Mouse (Mus musculus) G1E-ER4 (cell line): ENCODE data around the gene Bcl2l12. TPM values are rescaled to one million over a fixed set of nuclear protein-coding genes. Genes with fewer than 3 reads are reported as not detected.

ENCODE experiments used
- GATA1 ChIP-seq: IDR thresholded peaks from one replicate; pipeline ENCODE4 v1.8.0; 2012; ENCODE audit warnings: low read length, inconsistent platforms
- polyA plus RNA-seq: library from polyadenylated mRNA; stranded (reverse); fragments of >175 nt; gene quantifications from 2 replicates; pipeline ENCODE4 v1.2.3, GENCODE M21; 2012

Gene Bcl2l12
- polyA plus RNA-seq, 1 experiment, result 211 TPM

DNA sequence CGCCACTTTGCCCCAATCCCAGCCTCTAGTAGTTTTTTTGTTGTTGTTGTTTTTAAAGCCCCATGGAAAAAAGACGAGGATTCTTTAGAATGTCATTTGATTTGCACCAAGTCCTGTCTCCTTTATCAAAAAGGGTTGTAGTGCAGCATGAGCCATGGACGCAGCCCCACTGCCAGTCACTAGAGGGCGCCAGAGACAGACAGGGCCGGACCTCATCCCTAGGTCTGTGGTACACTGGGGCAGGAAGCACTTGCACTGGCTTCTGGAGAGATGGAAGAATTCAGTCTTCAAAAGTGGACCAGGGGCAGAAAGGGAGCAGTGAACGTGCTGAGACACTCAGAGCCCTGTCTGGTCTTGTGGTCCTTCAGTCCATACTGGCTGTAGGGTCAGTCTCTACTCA is 15.4 kb downstream of the Bcl2l12 start:
- TF ChIP-seq GATA1, result no peak

DNA sequence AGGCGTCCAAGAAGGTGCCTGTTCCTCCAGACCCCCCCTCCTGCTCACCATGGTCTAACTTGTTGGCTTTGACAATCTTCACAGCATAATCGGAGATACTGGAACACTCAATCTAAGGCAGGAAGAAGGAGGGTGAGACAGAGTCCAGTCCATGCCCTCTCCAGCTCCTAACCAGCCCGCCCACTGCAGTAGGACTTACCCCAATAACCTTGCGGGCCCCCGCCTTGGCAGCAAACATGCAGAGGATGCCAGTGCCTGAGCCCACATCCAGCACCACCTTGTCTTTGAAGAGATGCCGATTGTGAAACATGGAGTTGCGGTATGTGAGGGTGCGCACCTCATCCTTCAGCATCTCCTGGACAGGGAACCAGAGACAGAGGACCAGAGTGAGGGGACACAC is 17.0 kb downstream of the Bcl2l12 start:
- no peak for TF ChIP-seq GATA1

DNA sequence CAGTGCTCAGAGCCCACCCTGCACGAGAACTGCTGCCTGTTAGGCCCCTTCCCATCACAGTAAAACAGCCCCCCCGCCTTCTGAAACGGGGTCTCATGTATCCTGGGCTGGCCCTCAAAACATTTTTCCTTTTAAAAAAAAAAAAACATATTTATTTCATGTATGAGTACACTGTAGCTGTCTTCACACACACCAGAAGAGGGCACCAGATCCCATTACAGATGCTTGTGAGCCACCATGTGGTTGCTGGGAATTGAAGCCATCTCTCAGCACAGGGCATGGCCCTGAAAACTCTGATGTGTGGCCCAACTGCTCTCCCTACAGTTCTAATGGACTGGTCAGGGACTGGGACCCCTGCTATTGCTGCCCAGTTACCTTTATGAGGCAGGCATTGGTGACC is 20.2 kb downstream of the Bcl2l12 start:
- no peak for TF ChIP-seq GATA1

DNA sequence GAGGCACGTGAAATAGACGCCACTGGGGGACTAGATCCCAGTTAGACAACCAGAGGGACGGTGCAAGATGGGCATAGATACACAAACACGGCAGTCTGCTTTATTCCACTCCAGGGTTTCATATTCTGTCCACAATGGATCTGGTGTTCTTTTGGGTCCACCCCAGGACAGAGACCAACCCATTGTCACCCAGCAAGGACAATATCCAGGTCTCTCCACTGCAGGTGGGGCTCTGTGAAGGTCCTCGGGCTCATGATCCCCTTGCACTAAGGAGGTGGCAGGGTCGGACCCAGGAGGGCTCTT is 23.4 kb downstream of the Bcl2l12 start:
- TF ChIP-seq GATA1, result no peak

GRCm38 (mm10) chr7:44974383-44975116 is 24.0 kb downstream of the Bcl2l12 start, which contains the start of gene Cpt1c:
Cpt1c (minus strand) TSS chr7:44974851.
- TF ChIP-seq GATA1, result no peak

DNA sequence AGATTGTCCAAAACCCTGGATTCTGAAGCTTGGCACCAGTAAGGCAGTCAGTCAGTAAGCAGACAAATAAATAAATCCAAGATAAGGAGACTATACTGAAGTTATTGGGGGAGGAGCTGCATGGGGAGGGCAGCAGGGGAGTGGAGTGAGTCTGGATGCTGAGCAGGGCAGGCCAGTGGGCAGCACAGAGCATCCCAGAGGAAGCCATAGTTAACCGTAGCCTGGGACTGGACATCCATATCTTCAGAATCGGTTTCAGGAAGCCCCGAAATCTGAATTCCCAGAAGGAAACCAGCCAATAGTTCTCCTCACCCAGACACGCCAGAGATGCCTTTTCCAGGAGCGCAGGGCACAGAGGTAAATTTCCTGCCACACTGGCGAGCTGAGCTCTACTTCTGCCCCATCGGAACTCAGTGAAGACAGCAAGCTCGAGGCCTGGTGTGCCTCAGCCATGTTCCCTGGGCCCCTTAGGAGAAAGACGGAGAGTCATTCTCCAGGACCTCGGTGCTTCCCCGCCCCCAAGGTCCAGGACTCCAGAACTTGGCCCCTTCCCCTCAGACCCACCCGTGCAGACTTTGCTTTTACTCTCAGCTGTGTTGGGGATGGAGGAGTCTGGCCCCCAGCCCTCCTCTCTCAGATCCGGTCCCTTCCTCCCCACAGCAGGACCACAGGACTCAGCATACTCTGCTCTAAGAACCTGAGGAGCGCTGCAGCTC is 24.9 kb downstream of the Bcl2l12 start:
- no peak for TF ChIP-seq GATA1

DNA sequence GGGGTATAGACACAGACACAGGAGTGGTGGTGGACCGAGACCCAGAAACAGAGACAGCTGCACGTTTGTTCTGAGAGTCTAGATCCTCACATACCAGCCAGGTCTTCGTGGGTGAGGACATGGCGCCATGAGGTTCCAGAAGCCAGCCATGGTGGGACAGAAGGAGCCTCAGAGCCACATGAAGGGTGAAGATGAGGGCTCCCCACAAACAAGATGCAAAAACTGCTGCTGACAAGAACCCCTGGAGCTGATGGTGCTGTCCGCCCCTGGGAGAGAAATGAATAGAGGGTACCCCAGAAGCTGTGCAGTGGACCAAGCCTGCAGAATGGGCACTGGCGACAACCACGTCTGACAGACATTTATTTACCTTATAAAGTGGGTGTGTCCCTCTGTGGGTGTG is 27.4 kb downstream of the Bcl2l12 start:
- no peak for TF ChIP-seq GATA1

DNA sequence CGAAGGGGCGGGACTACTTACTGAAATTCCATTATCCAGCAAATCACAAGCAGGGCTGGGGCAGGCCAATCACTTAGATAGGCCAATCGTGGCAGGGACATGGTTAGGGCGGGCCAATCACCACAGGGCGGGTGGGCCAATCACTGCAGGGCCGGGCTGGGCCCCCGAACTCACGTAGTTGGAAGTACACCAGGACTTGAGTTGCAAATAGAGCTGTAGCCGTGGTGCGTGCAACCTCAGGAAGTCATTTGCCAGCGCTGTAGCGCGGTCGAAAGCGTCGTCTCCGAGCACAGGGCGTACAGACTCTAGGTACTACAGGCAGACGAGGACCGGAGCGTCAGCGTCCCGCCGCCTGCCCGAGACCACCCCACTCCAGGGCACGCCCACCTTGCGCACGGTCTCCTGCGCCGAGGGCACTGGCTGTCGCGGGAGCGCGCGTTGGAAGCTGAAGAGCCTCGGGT is 28.3 kb downstream of the Bcl2l12 start:
- no peak for TF ChIP-seq GATA1

DNA sequence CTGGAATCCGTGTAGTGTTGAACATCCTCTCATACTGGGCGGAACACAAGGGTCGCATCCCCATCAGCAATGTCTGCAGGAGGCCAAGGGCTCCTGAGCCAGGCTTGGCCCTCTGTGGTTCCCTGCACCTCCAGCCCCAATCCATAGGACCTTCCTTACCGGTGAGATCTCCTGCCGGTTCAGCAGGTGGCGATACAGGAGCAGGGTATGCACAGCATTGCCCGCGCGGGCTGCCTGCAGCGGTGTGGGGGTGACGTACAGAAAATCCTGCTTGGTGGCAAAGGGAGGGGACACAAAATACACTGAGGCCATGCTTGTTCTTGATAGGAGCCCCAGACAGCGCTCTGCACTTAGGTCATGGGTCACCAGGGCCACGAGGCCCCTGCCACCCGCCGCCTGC is 31.9 kb downstream of the Bcl2l12 start:
- no peak for TF ChIP-seq GATA1

GRCm38 (mm10) chr7:44965975-44966374 is 32.5 kb downstream of the Bcl2l12 start:
- no peak for TF ChIP-seq GATA1

- TF ChIP-seq GATA1, result no peak
Observed at GRCm38 (mm10) chr7:44964990-44965389, 33.5 kb downstream of the Bcl2l12 start.

DNA sequence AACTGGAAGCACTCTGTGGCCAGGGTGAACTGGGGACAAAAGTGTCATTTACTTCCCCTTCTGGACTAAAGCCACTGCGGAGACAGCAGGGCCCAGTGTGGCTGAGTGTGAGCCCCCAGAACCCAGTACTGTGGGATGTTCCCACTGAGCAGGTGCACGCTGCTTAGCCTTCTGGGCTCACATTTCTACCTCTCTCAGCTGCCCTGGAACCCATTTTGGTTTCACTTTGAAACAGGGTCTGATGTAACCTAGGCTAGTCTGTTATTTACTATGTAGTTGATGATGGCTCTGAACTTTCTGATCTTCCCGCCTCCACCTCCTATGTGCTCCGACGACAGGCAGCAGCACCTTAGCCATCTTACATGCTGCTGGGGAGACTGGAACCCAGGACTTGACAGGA is 35.7 kb downstream of the Bcl2l12 start:
- TF ChIP-seq GATA1, result no peak

DNA sequence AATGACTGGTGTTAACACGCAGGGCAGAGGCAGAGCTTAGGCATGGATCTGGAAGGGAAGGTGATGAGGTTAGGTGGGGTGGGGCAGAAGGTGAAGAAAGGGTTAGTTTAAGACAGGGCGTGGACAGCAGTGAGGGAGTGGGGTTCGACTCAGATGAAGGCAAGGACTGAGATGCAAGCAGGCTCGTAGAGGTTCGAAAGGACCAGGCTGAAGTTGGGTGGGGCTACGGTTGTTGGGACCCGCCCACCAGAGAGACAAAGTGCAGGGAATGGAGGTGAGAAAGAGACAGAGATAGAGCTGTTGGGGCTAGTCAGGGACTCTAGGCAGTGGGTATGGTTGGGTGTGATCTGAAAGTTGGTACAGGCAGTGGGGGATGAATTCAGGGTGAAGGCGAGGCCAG is 36.2 kb downstream of the Bcl2l12 start:
- TF ChIP-seq GATA1, result no peak

GRCm38 (mm10) chr7:44960512-44960910 is 38.0 kb downstream of the Bcl2l12 start:
- TF ChIP-seq GATA1, result no peak

- no peak for TF ChIP-seq GATA1
Observed at GRCm38 (mm10) chr7:44959874-44960511, 38.5 kb downstream of the Bcl2l12 start.

DNA sequence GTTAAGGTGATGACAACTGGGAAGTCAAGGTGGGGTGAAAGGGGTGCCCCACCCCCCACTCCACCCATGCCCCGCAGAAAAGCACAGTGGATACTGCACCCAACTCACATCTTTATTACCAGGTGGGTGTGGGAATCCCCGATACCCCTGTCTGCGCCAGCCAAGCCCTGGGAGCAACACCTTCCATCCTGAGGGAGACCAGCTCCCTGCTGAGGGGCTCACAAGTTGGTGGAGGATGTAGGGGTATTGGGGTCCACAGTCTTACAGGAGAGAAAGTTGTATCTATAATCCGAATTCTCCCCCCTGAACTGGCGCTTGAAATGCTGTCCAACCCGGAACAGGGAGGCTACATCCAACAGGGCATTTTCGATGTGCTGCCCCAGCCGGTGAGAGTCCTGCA is 39.2 kb downstream of the Bcl2l12 start:
- TF ChIP-seq GATA1, result no peak

- TF ChIP-seq GATA1, result no peak
Observed at GRCm38 (mm10) chr7:44958208-44958607, 40.3 kb downstream of the Bcl2l12 start.
